Mouse (Mus musculus) forebrain, embryonic 10.5 days (tissue): ENCODE measurements around the gene Kcnk15. TPM values are rescaled to one million over a fixed set of nuclear protein-coding genes. Genes with fewer than 3 reads are reported as not detected.

ENCODE experiments used
- DNase-seq: peaks from one replicate; pipeline ENCODE4 v3.0.0-alpha.2; 2017; ENCODE audit warnings: low spot score; ENCODE audit errors: extremely low spot score
- H3K27ac ChIP-seq: fragments of 300-500 bp; sonication (generic); 2 replicates; pipeline ENCODE4 v1.5.1; 2016; ENCODE audit warnings: mild to moderate bottlenecking
- H3K27me3 ChIP-seq: fragments of 300-500 bp; sonication (generic); 2 replicates; pipeline ENCODE4 v1.6.1; 2016; ENCODE audit warnings: mild to moderate bottlenecking; ENCODE audit not compliant: poor library complexity, severe bottlenecking
- H3K36me3 ChIP-seq: fragments of 300-500 bp; sonication (generic); replicated peaks from 2 replicates; pipeline ENCODE4 v1.6.1; 2016; ENCODE audit warnings: mild to moderate bottlenecking, moderate library complexity
- H3K4me1 ChIP-seq: fragments of 300-500 bp; sonication (generic); 2 replicates; pipeline ENCODE4 v1.6.1; 2016
- H3K4me3 ChIP-seq: fragments of 300-500 bp; sonication (generic); 2 replicates; pipeline ENCODE4 v1.5.1; 2016; ENCODE audit warnings: mild to moderate bottlenecking, moderate library complexity
- H3K9me3 ChIP-seq: fragments of 300-500 bp; sonication (generic); 2 replicates; pipeline ENCODE4 v1.6.1; 2016; ENCODE audit warnings: mild to moderate bottlenecking, moderate library complexity
- WGBS: fragments of 180-500 bp; shearing (Covaris S2); methylation state at CpG from one replicate; pipeline ENCODE4 v1.1.7; 2016; 5-methylcytosine and 5-hydroxymethylcytosine counted together
- polyA plus RNA-seq: library from polyadenylated mRNA; unstranded; fragments of >200 nt; fragmentation: Nextera tagmentation; extraction: Ambion mirVana; gene quantifications from 2 replicates; pipeline ENCODE4 v1.2.1, GENCODE M21; 2016

The Kcnk15 gene
- polyA plus RNA-seq, 1 experiment from 2014 or later, result not detected

GRCm38 (mm10) chr2:163839519-163839918 lies 13.9 kb upstream of the Kcnk15 start:
- Histone ChIP-seq H3K9me3 (no peaks in the 10 kb centered on the region), H3K36me3 (no peaks in the 10 kb centered on the region), H3K4me3 (no peak overlapping the region), H3K4me1 (0 out of 2 replicates have a peak, but pooled peaks cover 2% of the 10 kb centered on the region), H3K27me3 (peaks cover 7% of the 10 kb centered on the region; the same call in 1 of the 2 replicates), H3K27ac (no peak overlapping the region)
- DNase-seq, result no peak
- 60% methylated on average over 6 of the region's 6 CpGs for WGBS

DNA sequence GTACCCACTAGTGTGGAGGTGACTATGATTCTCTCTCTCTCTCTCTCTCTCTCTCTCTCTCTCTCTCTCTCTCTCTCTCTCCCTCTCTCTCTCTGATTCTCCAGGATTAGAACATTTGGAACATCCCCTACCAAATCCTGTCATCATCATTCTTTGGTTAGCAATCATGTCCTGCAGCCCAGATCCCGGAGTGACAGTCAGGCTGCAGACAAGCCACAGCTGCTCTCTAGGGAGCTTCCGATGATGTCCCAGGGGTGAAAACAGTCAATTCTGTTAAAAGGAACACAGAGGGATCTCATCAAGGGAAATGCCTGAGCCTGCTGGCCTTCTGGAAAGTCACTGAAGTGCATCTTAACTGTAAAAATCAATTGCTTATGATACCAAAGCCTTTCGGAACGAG lies 11.4 kb upstream of the Kcnk15 start:
- WGBS, result 85% methylated on average over 4 of the region's 4 CpGs
- peaks cover 7% of the 10 kb centered on the region; the same call in 1 of the 2 replicates for H3K27me3 ChIP-seq
- H3K36me3 ChIP-seq, result no peaks in the 10 kb centered on the region
- 0 out of 2 replicates have a peak, but pooled peaks cover 2% of the 10 kb centered on the region for H3K4me1 ChIP-seq
- no peak overlapping the region for H3K4me3 ChIP-seq
- no peak overlapping the region for H3K27ac ChIP-seq
- no peaks in the 10 kb centered on the region for H3K9me3 ChIP-seq
- DNase-seq, result no peak

DNA sequence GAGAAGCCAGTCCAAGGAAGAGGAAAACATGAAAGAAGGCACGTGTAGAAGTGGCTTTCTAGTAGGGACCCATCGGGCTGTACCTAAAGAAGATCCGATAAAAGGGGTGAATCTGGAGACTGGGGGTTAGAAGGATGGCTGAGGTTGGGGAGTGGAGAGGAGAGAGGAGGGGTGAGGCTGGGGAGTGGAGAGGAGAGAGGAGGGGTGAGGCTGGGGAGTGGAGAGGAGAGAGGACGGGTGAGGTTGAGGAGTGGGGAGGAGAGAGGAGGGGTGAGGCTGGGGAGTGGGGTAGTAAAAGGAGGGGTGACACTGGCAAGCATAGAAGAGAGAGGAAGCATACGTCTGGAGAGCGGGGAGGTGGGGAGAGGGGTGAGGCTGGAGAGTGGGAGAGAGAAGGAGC lies 3.8 kb downstream of the Kcnk15 start:
- DNase-seq, result no peak
- H3K9me3 ChIP-seq, result no peaks in the 10 kb centered on the region
- 87% methylated on average over 6 of the region's 6 CpGs for WGBS
- H3K4me3 ChIP-seq, result no peak overlapping the region
- no peaks in the 10 kb centered on the region for H3K36me3 ChIP-seq
- no peak overlapping the region for H3K27ac ChIP-seq
- H3K4me1 ChIP-seq, result peaks cover 15% of the 10 kb centered on the region
- peaks cover 93% of the 10 kb centered on the region for H3K27me3 ChIP-seq

DNA sequence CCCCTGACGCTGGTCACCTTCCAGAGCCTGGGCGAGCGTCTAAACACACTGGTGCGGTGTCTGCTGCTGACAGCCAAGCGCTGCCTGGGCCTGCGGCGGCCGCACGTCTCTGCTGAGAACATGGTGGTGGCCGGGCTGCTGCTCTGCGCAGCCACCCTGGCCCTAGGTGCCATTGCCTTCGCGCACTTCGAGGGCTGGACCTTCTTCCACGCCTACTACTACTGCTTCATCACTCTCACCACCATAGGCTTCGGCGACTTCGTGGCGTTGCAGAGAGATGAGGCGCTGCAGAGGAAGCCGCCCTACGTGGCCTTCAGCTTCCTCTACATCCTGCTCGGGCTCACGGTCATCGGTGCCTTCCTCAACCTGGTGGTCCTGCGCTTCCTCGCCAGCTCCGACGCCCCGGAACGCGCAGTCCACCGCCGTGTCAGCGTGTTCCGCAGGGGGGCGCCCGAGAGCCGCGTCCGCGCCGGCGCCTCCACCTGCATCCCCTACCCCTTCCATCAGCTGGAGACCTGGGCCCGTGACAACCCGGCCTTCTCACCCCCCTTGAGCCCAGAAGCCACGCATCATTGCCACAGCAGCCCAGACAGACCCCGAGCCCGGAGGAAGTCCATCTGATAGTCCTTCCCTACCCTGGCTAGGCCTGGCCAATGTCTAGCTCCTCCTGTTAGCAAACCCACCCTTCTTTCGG lies 5.0 kb downstream of the Kcnk15 start:
- peak; percentile 63 for DNase-seq
- Histone ChIP-seq H3K4me1 (peaks cover 15% of the 10 kb centered on the region), H3K4me3 (peak overlapping the region; percentile 23), H3K9me3 (no peaks in the 10 kb centered on the region), H3K27me3 (peaks cover 91% of the 10 kb centered on the region), H3K36me3 (no peaks in the 10 kb centered on the region), H3K27ac (no peak overlapping the region)
- WGBS, result 17% methylated on average over 50 of the region's 50 CpGs

GRCm38 (mm10) chr2:163865311-163865710 lies 11.9 kb downstream of the Kcnk15 start:
- Histone ChIP-seq H3K4me1 (peaks cover 6% of the 10 kb centered on the region), H3K27ac (no peak overlapping the region), H3K36me3 (no peaks in the 10 kb centered on the region), H3K9me3 (no peaks in the 10 kb centered on the region), H3K4me3 (no peak overlapping the region), H3K27me3 (peaks cover 71% of the 10 kb centered on the region)
- WGBS, result 95% methylated on average over 5 of the region's 5 CpGs
- DNase-seq, result no peak

GRCm38 (mm10) chr2:163866061-163866460 lies 12.6 kb downstream of the Kcnk15 start:
- H3K36me3 ChIP-seq, result no peaks in the 10 kb centered on the region
- peaks cover 12% of the 10 kb centered on the region for H3K4me1 ChIP-seq
- no peaks in the 10 kb centered on the region for H3K9me3 ChIP-seq
- no peak overlapping the region for H3K4me3 ChIP-seq
- no peak for DNase-seq
- H3K27ac ChIP-seq, result no peak overlapping the region
- peaks cover 67% of the 10 kb centered on the region for H3K27me3 ChIP-seq
- 87% methylated on average over 9 of the region's 9 CpGs for WGBS

DNA sequence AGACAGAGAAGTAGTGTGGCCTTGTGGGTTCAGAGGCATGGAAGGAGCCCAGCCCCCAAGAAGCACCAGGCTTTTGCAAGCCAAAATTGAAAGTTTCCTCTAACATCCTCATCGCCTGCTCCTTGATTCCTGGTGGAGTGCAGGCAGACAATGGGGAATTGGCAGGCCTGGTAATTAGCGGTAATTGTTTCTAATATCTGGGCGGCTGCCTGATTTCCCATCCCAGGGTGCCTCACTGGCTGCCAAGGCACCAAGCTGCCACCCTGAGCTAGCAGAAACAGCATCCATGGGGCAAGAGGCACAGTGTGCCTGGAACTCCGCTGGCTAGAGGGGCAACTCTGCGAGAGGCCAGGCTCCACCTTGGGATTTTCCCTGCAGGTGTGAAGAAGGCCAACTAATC lies 16.3 kb downstream of the Kcnk15 start:
- WGBS, result 65% methylated on average over 5 of the region's 5 CpGs
- no peak overlapping the region for H3K27ac ChIP-seq
- H3K9me3 ChIP-seq, result no peaks in the 10 kb centered on the region
- H3K4me1 ChIP-seq, result peaks cover 16% of the 10 kb centered on the region
- H3K4me3 ChIP-seq, result no peak overlapping the region
- H3K36me3 ChIP-seq, result no peaks in the 10 kb centered on the region
- DNase-seq, result no peak
- H3K27me3 ChIP-seq, result peaks cover 79% of the 10 kb centered on the region

DNA sequence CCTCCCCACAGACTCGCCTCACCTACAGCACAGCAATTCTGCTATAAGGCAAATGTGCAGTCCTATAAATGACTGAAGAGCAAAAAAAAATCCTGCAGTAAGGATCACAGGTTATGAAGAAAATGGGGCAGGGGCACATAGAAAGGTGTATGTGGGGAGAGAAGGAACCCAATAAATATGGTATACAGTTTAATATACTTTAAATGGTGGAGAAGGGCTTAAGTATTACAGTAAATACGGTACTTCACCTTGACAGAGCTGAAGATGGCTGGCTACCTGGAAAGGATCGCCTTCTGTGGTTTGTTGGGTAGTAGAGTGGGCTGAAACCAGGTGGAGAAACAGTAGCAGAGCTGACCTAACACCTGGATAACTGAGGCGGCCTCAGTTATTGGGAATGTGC lies 17.8 kb downstream of the Kcnk15 start:
- Histone ChIP-seq H3K4me3 (no peak overlapping the region), H3K27ac (no peak overlapping the region), H3K36me3 (no peaks in the 10 kb centered on the region), H3K4me1 (peaks cover 25% of the 10 kb centered on the region), H3K9me3 (no peaks in the 10 kb centered on the region), H3K27me3 (peaks cover 83% of the 10 kb centered on the region)
- no peak for DNase-seq
- WGBS, result 76% methylated on average over 4 of the region's 4 CpGs

GRCm38 (mm10) chr2:163871906-163872305 lies 18.5 kb downstream of the Kcnk15 start:
- 69% methylated on average over 3 of the region's 3 CpGs for WGBS
- DNase-seq, result no peak
- no peaks in the 10 kb centered on the region for H3K9me3 ChIP-seq

GRCm38 (mm10) chr2:163874877-163875276 lies 21.4 kb downstream of the Kcnk15 start:
- no peak for DNase-seq

More at GRCm38 (mm10) chr2:163871906-163872305, 18.5 kb downstream of the Kcnk15 start:
- no peak overlapping the region for H3K4me3 ChIP-seq
- H3K4me1 ChIP-seq, result peaks cover 26% of the 10 kb centered on the region
- H3K27me3 ChIP-seq, result peaks cover 78% of the 10 kb centered on the region
- H3K36me3 ChIP-seq, result no peaks in the 10 kb centered on the region
- no peak overlapping the region for H3K27ac ChIP-seq

GRCm38 (mm10) chr2:163875484-163875883 lies 22.0 kb downstream of the Kcnk15 start:
- H3K27ac ChIP-seq, result no peak overlapping the region
- no peaks in the 10 kb centered on the region for H3K9me3 ChIP-seq
- no peak for DNase-seq
- H3K36me3 ChIP-seq, result no peaks in the 10 kb centered on the region
- H3K4me1 ChIP-seq, result peaks cover 19% of the 10 kb centered on the region
- peaks cover 50% of the 10 kb centered on the region for H3K27me3 ChIP-seq
- H3K4me3 ChIP-seq, result no peak overlapping the region
- 84% methylated on average over 7 of the region's 7 CpGs for WGBS

More at GRCm38 (mm10) chr2:163874877-163875276, 21.4 kb downstream of the Kcnk15 start:
- Histone ChIP-seq H3K9me3 (no peaks in the 10 kb centered on the region), H3K27me3 (peaks cover 57% of the 10 kb centered on the region), H3K36me3 (no peaks in the 10 kb centered on the region), H3K4me3 (no peak overlapping the region), H3K4me1 (peaks cover 25% of the 10 kb centered on the region), H3K27ac (no peak overlapping the region)
- WGBS, result 52% methylated on average over 5 of the region's 5 CpGs

GRCm38 (mm10) chr2:163876830-163877498 lies 23.5 kb downstream of the Kcnk15 start:
- WGBS, result 78% methylated on average over 14 of the region's 14 CpGs
- Histone ChIP-seq H3K27ac (no peak overlapping the region), H3K36me3 (no peaks in the 10 kb centered on the region), H3K27me3 (peaks cover 42% of the 10 kb centered on the region), H3K4me1 (peaks cover 15% of the 10 kb centered on the region), H3K4me3 (no peak overlapping the region), H3K9me3 (no peaks in the 10 kb centered on the region)
- DNase-seq, result no peak

GRCm38 (mm10) chr2:163880891-163881290 lies 27.4 kb downstream of the Kcnk15 start:
- no peak overlapping the region for H3K4me3 ChIP-seq
- 0 out of 2 replicates have a peak, but pooled peaks cover 2% of the 10 kb centered on the region for H3K4me1 ChIP-seq
- no peaks in the 10 kb centered on the region for H3K36me3 ChIP-seq
- H3K27me3 ChIP-seq, result 0 out of 2 replicates have a peak, but pooled peaks cover 5% of the 10 kb centered on the region
- H3K9me3 ChIP-seq, result no peaks in the 10 kb centered on the region
- no peak overlapping the region for H3K27ac ChIP-seq
- no peak for DNase-seq
- WGBS, result 91% methylated on average over 6 of the region's 6 CpGs
